Mouse (Mus musculus) 3T3-L1 (cell line): Measurements from ENCODE around the gene Atf7.

Source experiments
- DNase-seq: peaks from one replicate; pipeline ENCODE4 v3.0.0-alpha.2; 2015; ENCODE audit warnings: low read depth, low spot score

Gene Atf7

DNA sequence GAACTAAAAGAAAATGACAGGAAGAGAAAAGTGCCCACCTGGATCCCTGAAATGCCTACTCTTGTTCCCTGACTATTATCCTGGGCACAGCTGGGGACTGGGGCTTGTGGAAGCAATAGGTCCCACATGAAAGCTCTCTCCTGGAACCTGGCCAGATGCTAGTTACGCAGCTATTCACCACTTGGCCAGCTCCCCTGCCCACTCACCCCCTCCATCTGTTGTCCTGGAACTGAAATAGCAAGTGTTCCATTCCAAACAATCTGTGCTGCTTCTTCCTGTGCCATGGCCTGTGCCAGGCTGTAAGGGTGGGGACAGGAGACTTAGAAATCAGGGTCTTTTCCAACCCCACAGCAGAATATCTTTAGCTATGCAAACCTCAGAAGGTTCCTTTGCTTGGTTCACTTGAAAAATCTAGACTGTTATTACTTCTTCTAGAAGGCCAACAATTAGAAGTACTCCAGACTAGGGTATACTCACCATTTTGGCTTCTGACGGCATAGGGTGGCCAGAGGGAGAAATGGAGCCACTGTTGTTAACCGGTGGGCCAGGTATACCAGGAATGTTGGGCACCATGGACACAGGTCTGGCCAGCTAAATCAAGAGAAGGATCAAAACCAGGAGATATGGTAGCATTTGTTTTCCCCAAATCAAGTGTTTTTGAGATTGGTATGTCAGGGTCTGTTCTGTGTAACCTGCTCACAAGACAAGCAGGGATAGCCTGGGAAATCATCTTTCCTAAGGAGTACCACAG is 78.4 kb downstream of the Atf7 start:
- DNase-seq: no peak

DNA sequence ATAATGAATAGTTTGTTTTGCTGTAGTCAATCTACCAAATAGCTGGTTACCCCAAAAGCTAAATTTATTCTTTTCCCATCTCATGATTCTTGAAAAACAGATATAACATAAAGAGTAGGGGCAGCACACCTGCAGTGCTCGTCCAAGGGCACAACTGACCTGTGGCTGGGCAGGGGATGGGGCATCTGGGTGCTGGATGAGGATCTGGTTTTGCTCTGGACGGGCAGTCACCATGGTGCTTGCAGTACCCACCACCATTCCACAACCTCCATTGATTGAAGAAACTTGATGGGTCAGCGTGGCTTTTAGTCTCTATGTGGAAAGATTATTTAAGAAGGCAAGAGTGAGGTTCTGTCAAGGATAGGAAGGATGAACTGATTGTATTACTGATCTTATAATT is 79.0 kb downstream of the Atf7 start:
- no peak for DNase-seq

DNA sequence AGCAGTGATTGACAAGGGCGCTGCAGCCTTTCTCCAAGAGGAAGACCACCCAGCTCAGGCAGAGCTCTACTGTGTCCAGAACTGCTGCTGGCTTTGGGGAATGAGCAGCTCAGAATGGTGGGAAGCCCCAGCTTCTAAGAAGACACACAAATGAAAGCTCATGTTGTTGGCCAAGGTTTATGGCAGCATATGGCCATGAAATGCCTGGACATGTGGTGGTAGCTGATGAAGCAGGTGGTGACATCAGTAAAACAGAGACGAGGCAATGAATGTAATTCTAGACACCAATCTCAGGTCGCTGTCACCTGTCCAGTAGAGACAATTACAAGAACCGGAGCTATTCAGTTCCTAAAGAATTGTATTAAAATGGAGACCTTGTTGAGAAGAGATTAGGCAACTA is 80.5 kb downstream of the Atf7 start:
- DNase-seq: no peak

DNA sequence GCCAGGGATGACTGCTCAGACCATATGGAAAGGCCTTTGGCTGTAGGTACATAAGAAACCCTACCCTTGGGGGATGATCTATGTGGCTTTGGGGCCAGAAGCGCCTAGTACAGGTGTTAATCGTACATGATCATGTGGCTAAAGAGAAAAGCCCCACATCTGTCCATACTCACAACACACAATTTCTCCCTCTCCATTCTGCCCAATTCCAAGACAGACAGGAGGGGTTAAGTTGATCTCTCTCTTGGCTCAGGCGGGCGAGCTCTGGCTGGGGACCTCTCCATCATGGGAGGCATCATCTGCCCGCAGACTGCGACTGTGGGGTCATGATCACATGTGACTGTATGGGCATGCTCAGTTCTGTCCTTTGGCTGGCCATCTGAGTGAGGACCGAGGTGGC is 91.3 kb downstream of the Atf7 start:
- DNase-seq: no peak

DNA sequence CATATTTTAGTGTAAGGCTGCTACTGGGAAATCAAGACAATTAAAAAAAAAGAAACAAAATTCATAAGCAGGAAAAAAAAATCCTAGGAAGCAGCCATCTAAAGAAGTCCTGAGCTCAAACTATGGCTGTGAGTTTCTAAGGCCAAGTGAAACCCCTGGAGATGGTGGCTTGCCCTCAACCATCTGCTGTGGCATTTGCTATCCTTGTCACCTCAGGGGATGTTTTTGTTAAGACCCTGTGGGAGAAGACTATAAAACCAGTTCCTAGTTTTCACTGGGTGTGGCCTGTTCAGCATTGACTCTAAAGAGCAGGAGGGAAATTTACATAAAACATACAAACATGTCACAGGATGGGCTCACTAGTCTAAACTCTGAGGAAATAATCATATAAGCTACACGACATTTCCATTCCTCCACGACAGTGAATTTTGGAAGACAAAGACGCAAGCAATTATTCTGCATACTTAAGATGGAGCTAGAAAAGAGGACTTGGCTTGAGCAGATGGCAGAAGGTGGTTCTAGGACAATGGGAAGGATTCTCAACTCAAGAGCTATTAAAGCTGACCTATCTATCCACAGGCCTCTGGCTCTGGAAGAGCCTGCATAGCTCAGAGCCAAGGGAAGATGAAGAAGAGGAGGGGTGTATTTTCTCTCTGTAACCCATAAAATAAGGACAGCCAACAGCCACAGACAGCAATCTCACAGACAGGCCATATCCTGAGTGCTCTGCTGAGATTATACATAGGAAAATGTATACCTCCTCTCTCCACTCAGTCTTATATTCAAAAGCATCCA is 93.0 kb downstream of the Atf7 start:
- no peak for DNase-seq

DNA sequence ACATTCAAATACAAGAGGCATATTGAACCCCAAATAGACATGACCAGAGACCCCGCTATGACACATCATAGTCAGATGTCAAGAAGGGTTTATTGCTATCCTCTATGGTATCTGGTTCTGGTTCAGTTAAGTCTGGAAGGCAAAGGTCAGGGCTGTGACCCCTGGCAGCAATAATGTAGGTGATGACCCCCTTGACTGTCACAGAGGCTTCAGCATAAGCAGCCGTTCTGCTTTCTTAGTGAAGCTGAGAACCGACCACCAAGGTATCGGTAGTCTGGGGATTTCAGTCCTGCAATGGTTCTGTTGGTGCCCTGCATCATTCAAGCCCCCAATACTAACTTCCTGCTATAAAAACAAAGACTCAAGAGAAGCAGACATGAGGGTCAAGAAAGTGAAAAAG is 93.7 kb downstream of the Atf7 start:
- no peak for DNase-seq

DNA sequence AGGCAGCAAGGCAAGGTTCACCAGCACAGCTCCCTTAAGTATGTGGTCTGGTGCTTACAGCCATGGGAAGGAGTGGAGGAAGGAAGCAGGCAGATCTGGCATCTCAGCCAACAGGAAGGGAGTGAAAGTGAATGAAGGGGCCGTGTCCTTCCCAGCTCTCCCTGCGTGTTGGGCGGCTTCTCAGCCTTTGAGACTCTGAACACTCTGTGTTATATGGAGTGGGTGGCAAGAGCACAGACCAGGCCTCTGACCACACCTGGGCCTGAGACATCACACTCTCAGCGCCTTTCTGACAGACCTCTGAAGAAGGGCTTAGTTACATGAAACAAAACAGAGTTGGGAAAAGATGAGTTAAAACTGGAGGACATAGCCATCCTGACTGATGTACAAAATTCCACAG is 94.7 kb downstream of the Atf7 start:
- no peak for DNase-seq

DNA sequence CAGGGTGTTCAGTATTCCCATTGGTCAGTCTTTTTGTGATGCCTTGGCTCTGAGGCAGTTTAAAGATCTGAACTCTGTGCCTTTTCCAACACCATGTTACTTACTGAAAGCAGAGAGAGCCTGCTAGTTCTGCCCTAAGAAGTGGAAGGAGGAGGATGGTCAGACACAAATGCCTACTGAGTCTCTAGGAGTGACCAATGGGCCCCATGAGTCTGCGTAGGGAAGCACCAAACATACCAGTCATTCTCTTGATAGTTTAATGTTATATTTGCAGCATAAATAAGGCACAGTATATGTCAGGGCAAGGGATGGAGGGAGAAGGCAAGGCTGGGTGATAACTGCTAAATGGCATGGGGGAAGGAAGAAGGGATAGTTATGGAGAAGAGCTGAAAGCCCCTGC is 96.9 kb downstream of the Atf7 start:
- DNase-seq: no peak

DNA sequence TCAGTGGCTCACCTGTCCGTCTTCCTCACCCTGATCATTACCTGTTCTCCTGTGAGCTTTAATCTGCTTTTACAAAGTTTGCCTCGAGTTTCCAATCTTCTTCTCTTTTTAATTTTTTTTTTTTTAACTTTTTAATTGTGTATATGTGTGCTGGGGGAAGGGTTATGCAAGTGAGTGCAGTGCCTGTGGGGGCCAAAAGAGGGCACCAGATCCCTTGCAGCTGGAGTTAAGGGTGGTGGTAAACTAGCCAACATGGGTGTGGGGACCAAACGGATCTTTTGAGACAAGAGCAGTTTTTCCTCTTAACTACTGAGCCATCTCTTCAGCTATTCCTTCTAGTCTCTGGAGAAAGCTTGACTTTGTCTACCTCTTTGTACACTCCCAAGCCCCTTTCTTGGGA is 97.3 kb downstream of the Atf7 start:
- no peak for DNase-seq

DNA sequence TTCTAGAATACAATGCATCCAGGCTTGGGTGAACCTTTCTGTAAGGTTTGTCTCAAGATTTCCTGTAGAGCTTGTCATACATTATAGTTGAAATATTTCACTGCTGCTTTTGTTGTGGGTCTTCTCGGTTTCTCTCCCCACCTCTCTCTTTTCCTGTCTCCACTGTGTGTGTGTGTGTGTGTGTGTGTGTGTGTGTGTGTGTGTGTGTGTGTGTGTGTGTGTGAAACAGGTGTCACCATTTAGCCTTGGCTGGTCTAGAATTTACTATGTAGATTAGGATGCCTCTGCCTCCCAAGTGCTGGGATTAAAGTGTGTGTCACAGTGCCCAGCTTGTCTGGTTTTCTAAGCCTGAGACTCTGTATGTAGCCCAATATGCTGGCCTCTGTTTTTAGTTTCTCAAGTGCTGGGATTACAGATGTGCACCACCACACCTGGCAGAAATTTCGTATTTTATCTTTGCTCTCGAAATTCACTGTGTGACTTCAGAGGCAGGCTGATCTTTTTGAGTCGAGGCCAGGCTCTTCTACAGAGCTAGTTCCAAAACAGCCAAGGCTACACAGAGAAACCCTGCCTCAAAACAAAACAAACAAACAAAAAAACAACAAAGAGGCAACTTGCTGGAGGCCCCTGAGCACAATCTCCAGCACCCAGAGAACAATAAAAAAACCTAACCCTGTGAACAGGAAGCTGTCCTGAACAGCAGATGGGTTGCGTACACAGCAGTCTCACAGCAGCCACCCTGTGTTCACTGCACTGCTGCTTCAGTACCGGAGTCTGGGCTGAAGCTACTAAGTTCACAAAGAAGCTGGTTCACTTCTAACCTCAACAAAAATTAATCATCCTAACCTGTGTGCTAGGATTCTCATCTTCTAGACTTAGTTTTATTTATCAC is 98.9 kb downstream of the Atf7 start:
- DNase-seq: no peak

DNA sequence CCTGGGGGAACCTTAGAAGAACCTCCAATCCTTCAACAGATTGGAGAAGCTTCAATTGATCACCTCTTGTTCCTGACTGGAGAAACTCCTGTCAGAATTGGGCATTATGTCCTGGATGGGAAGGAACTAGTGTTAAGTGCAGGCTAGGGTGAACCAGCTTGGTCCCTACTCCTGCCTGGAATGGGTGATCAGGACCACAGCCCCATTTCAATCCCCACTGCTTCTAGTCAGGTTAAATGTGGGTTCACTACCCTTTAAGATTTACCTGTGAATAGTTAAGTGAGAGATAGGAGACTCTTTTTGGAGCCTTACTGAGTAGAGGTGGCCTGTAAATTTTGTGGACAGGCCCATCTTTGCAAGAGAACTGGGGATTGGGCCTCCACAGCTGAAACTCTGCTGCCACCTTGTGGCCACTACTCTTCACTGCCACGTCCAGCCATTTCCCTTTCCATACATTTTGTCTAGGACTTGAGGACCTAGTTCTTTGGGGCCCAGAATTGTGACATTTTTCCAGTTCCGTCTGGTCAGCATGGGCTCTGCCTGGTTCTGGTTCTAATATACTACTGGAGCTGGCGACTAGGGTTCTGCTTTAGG is 100.3 kb downstream of the Atf7 start, which contains the start of gene Npff:
Npff (minus strand) TSS at position 51 of the 594 bp plus-strand sequence.
- peak; percentile 93 for DNase-seq

DNA sequence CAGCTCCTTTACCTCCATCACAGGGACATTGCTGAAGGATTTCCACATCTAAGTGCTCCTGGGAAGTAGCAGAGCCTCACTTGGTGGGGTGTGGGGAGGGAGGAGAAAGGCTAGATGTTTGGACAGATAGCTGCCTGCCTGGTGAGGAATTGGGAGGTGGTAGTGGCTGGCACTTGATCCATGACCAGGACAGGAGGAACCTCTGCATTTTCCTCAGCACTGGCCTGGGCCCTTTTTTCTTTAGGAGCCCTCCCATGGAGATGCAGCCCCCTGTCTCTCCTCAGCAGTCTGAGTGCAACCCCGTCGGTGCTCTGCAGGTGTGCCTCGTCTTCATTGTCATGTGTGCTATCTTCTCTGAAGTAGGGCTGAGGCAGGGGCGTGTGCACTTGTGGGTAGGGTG is 103.8 kb downstream of the Atf7 start:
- DNase-seq: no peak

DNA sequence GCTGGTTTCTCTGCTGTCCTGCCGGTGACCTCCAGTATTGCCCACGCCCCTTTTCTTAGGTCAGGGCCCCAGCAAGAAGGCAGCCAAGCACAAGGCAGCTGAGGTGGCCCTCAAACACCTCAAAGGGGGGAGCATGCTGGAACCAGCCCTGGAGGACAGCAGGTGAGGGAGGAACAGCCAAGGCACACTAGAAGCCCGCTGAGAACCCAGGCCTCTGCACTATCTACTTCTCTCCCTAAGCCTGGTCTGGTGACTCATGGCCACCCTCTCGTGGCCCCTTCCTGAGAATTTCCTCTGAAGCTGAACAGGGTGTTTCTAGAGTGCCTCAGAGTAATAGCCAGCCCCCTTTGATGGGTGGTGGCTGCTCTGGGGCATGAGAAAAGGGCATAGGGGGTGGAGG is 104.8 kb downstream of the Atf7 start:
- peak; percentile 72 for DNase-seq

DNA sequence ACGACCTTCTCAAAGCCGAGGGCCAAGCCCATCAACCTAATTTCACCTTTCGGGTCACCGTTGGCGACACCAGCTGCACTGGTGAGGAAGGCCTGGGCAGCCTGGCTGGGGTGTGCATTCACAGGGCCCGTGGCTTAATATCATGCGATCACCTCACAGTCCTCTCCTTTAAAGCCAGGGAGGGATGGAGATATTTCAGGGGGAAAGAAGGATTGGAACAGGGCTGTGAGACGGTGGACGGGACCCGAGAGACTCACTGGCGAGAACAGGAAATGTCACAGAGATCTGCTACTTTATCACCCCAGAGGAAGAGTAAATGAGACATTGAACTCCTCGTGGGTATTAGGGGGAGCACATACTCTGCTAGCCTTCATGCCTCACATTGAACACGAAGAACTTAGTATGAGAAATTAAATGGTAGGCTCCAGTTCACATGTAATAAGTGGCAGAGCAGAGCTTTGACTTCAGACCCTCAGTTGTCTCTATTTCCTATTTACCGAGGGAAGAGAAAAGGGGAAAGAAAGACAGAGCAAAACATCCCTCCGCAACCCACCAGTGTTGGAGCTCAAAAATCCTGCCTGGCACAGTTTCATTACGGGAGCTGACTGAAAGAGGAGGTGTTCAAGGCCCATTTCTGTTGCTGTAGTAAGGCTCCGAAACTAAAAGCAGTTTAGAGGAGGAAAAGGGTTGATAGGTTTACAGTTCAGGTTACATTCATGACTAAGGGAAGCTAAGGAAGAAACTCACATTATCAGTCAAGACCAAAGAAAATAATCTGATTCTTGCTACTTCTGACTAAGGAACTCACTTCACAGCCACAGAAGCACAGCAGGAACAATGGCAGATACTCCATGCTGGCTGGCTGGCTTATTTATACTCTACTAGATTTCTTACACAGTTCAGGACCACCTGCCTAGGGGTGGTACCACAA is 105.8 kb downstream of the Atf7 start:
- DNase-seq: no peak

DNA sequence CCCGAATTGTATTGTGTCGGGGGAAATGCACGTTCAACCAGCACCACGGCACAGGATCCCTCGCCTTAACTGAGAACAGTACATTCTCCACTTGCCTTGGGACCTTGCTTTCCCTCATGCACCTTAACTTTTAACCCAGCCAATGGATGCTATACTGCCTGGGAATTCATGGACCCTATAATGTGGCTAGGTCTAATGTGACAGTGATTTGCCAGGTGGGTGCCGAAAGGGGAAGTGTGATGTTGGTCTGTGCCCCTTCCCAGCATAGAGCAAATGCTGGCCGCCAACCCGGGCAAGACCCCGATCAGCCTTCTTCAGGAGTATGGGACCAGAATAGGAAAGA is 106.4 kb downstream of the Atf7 start:
- no peak for DNase-seq

DNA sequence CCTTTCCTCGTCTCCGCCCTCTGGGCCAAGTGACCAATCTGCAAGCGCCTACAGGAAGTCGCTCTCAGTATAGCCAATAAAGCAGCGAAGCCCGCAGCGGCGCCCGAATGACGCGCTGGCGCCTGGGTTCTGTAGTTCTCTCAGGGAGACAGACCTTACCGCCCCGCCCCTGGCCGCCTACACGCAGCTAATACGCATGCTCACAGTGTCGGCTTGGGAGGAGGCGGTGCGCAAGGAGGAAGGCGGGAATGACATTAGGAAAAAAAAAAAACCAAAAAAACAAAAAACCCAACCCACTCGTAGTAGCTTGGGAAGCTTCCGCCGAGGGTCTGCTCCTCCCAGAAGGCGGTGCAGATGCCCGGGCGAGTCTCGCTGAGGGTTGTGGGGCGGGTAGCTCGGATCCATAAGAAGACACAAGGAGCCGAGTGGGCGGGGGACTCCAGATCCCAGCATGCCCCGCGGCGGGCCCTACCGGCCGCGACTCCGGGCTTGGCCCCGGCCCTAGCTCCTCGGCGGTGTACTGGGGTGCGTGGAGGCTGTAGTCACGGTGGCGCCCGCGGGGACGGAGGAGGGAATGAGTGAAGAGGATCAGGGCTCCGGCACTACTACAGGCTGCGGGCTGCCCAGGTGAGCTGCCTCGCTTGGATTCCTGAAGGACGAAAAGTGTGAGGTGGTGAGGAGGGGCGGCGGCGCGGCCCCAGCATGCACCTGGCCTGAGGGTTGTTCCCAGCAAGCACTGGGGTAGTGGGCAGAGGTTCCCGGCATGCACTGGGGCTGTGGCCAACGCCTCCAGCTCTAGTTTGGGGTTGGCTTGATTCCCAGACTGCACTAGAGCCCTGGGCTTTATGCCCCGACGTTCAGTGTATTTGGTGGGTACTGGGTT is 107.0 kb downstream of the Atf7 start, which contains the start of gene Tarbp2:
Tarbp2 (plus strand) TSS at position 217 of the 883 bp plus-strand sequence.
- peak; percentile 100 for DNase-seq

DNA sequence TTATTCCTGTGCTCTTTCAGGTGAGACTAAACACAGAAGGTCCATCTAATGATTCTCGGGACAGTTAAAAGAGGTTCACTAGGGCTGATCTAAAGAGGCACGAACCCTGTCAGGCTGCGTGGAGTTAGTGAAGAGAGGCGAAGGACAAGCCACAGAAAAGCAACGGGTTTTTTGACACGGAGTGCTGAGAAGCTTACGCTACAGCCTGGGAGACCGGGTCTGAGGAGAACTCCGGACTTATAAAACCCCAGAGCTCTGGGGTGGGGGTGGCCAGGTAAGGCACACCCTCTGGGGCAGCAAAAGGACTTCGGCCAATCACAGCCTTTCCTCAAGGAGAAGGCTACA is 107.7 kb downstream of the Atf7 start:
- no peak for DNase-seq

DNA sequence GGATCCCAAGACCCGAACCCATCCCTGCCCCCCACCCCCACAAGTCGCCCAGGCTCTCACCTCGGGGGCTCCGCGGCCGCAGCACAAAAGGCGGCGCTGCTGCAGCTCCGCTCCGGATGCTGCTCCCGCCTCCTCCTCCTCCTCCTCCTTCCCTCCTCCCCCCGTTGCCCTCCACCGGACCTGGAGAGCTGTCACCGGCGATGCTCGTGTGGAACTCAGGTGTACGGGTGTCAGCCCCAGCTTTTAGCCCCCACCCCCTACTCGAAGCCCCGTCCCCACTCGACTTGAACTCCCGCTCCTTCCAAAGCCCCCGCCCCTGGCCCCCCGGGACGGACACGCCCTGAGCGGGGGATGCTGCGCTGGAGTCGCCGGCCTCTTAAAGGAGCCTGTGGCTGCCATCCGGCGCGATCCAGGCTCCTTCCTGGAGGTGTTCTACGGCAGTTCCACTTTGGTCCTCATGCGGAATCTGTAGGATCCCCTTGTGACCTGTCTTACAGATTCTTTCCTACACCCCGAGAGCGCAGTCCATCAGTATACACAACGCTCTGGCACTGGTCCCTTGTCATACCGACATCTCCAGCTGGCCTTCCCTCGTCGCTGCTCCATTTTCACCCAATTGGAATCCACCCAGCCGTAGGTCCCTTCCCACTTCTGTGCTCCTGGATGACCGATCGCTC is 108.4 kb downstream of the Atf7 start, which contains the start of gene Map3k12:
Map3k12 (minus strand) TSS at position 337 of the 677 bp plus-strand sequence.
- DNase-seq: peak; percentile 86

DNA sequence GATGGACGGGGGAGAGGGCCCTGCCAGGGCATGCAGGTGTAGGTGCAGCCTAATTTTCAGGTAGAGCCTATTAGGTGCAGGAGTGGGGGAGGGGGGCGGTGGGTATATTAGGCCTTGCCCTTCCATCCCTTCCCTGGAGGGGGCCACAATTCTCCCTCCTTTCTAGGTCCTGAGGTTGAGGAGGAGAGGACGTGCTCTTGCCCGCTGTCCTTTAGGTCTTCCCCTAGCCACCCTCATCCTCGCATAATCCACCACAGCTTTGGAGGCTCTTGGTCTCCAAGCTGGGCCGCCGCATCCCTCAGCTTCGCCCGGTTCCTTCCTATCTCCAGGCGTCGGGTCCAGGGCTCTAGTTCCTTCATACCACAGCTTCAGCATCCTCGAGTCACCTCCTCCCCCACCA is 109.0 kb downstream of the Atf7 start:
- peak; percentile 70 for DNase-seq
